Mouse (Mus musculus) heart, embryonic 16.5 days (tissue): ENCODE measurements around the gene Il1f8. TPM values are rescaled to one million over a fixed set of nuclear protein-coding genes. Genes with fewer than 3 reads are reported as not detected.
"Not testable (repeated sequence)": the region's sequence is repeated elsewhere in the genome, so short reads cannot be mapped to it uniquely, and the experiment has no call there.

ENCODE experiments used
- ATAC-seq: fragments of 200-750 bp; cut with Nextera tagmentation; replicated peaks from 2 replicates; pipeline ENCODE4 v1.8.0; 2017; ENCODE audit warnings: moderate number of reproducible peaks; ENCODE audit not compliant: insufficient read depth, low FRiP score; ENCODE audit errors: extremely low read depth
- H3K27ac ChIP-seq: fragments of 300-500 bp; sonication (generic); 2 replicates; pipeline ENCODE4 v1.5.1; 2014; ENCODE audit warnings: mild to moderate bottlenecking, low read length, control low read depth, moderate library complexity
- H3K27me3 ChIP-seq: fragments of 300-500 bp; sonication (generic); 2 replicates; pipeline ENCODE4 v1.6.1; 2014; ENCODE audit warnings: low read length, mixed read lengths; ENCODE audit not compliant: control insufficient read depth, insufficient read depth
- H3K36me3 ChIP-seq: fragments of 300-500 bp; sonication (generic); 2 replicates; pipeline ENCODE4 v1.6.1; 2014; ENCODE audit not compliant: control insufficient read depth, insufficient read depth
- H3K4me1 ChIP-seq: fragments of 300-500 bp; sonication (generic); 2 replicates; pipeline ENCODE4 v1.6.1; 2014; ENCODE audit warnings: low read length, mixed read lengths; ENCODE audit not compliant: control insufficient read depth, insufficient read depth
- H3K4me2 ChIP-seq: fragments of 300-500 bp; sonication (generic); 2 replicates; pipeline ENCODE4 v1.6.1; 2014; ENCODE audit warnings: low read depth, mild to moderate bottlenecking, control low read depth, low read length
- H3K4me3 ChIP-seq: fragments of 300-500 bp; sonication (generic); 2 replicates; pipeline ENCODE4 v1.5.1; 2014; ENCODE audit warnings: mild to moderate bottlenecking, control low read depth, low read length
- H3K9ac ChIP-seq: fragments of 300-500 bp; sonication (generic); 2 replicates; pipeline ENCODE4 v1.6.1; 2014; ENCODE audit warnings: low read length, control low read depth
- H3K9me3 ChIP-seq: fragments of 300-500 bp; sonication (generic); replicated peaks from 2 replicates; pipeline ENCODE4 v1.6.1; 2016; ENCODE audit warnings: low read length; ENCODE audit not compliant: control insufficient read depth
- WGBS: fragments of 180-500 bp; shearing (Covaris S2); extraction: QIAGEN DNeasy Blood & Tissue Kit; methylation state at CpG from one replicate; pipeline ENCODE4 v1.1.7; 2014; 5-methylcytosine and 5-hydroxymethylcytosine counted together
- polyA plus RNA-seq: library from polyadenylated mRNA; unstranded; fragments of >200 nt; fragmentation: Nextera tagmentation; extraction: Ambion mirVana; gene quantifications from 2 replicates; pipeline ENCODE4 v1.2.1, GENCODE M21; 2015

Gene Il1f8
- not detected in 2 replicates for polyA plus RNA-seq

DNA sequence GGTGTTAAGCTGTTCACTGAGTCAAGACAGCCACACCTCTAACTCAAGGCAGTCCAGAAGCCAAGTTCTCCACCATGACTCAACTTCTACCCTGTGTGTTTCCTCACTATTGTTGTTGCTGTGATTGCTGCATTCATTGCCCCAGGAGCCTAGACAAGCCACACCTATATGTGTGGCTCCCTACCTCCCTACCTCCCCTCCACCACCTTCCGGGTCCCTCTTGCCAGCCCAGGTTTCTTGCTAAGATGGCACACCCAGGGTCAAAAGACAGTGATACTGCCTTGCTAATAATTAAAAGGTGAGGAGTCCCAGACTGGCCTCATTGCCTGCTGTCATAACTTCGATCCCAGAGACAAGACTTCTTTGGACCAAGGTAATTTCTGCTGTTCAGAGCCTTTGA lies at the start of gene Il1f8:
Gene Il1f8 (plus strand): TSS at position 301 of the 400 bp plus-strand sequence.
- Histone ChIP-seq H3K4me3 (no peak within 1 kb of the TSS), H3K4me1 (no peaks in the 10 kb centered on the region), H3K4me2 (no peak within 1 kb of the TSS), H3K9me3 (no peaks in the 10 kb centered on the region), H3K9ac (no peak within 1 kb of the TSS), H3K36me3 (no peaks in the 10 kb centered on the region), H3K27me3 (no peaks in the 10 kb centered on the region), H3K27ac (no peak within 1 kb of the TSS)
- no peak for ATAC-seq
- 60% methylated on average over 2 of the region's 2 CpGs for WGBS

DNA sequence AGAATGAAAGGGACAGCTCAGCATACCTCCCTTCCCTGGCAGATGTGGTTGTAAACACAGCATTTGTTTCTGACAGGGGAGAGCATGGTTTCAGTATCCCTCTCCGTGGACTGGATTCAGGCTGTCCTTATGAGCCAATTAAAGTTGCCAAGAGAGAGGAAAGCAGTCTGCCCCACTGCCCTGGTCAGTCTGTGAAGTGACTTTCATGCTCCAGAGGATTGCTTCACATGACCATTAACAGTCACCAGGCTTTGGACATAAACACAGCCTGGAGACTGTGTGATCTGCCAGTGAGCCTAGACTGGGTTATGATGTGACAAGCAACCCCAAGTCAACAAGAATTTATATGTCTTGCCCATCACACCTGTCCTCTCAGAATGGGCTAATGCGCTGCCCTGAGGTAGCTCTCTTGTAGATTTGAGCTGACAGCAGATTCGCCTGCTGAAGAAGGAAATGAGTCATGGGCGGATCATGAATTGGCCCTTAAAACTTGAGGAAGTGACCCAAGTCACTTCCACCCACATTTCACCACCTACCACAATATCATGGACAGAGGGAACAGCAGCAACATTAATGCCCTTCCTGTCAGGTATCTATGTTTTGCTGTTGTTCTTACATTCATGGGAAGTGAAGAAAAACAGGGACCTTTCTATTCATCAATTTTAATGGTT lies 49.2 kb upstream of the Il1f8 start:
- no peak overlapping the region for H3K4me2 ChIP-seq
- no peak overlapping the region for H3K9ac ChIP-seq
- H3K9me3 ChIP-seq: no peaks in the 10 kb centered on the region
- no peak for ATAC-seq
- H3K27ac ChIP-seq: no peak overlapping the region
- H3K4me3 ChIP-seq: no peak overlapping the region
- H3K27me3 ChIP-seq: no peaks in the 10 kb centered on the region
- WGBS: 58% methylated on average over 4 of the region's 4 CpGs
- H3K36me3 ChIP-seq: no peaks in the 10 kb centered on the region
- no peaks in the 10 kb centered on the region for H3K4me1 ChIP-seq

DNA sequence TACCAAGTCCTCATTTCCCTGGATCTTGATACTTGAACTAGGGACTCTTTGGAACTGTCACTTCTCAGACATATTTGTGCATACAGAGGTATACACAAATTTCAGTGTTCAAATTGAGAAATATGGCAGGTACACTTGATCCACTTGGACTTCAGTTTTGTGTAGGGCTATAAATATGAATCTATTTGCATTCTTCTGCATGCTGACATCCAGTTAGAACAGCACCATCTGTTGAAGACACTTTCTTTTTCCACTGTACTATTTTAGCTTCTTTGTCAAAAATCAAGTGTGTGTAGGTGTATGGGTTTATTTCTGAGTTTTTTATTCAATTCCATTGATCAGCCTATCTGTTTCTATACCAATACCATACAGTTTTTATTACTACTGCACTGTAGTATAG lies 43.9 kb upstream of the Il1f8 start:
- H3K4me1 ChIP-seq: no peaks in the 10 kb centered on the region
- no peak for ATAC-seq

DNA sequence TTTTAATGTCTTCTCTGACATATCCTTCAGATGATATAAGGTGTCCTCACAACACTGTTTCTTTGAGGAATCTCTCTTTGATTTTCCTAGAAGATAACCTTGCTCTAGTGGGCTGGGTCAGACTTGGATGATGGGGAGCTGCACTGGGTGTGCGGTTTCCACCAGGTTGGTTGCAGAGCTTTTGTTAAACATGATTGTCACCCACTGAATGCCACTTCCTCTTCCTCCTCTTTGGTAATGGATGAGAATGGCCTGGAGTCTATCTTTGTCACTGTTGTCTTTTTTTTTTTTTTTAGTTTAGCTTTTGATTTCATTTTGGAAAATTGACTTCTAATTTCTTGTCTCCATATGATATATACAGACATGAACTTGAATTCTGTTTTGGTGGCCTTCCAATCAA lies 18.6 kb upstream of the Il1f8 start:
- Histone ChIP-seq H3K9ac (no peak overlapping the region), H3K4me3 (no peak overlapping the region), H3K27me3 (no peaks in the 10 kb centered on the region), H3K27ac (no peak overlapping the region), H3K9me3 (peaks cover 2% of the 10 kb centered on the region; the same call in 1 of the 2 replicates), H3K36me3 (no peaks in the 10 kb centered on the region), H3K4me1 (no peaks in the 10 kb centered on the region), H3K4me2 (no peak overlapping the region)
- ATAC-seq: no peak
- WGBS: 74% methylated on average over 1 of the region's 1 CpGs

More for the DNA sequence above, 43.9 kb upstream of the Il1f8 start:
- Histone ChIP-seq H3K9me3 (no peaks in the 10 kb centered on the region), H3K9ac (no peak overlapping the region), H3K27ac (no peak overlapping the region), H3K36me3 (no peaks in the 10 kb centered on the region), H3K27me3 (no peaks in the 10 kb centered on the region), H3K4me3 (no peak overlapping the region), H3K4me2 (no peak overlapping the region)

DNA sequence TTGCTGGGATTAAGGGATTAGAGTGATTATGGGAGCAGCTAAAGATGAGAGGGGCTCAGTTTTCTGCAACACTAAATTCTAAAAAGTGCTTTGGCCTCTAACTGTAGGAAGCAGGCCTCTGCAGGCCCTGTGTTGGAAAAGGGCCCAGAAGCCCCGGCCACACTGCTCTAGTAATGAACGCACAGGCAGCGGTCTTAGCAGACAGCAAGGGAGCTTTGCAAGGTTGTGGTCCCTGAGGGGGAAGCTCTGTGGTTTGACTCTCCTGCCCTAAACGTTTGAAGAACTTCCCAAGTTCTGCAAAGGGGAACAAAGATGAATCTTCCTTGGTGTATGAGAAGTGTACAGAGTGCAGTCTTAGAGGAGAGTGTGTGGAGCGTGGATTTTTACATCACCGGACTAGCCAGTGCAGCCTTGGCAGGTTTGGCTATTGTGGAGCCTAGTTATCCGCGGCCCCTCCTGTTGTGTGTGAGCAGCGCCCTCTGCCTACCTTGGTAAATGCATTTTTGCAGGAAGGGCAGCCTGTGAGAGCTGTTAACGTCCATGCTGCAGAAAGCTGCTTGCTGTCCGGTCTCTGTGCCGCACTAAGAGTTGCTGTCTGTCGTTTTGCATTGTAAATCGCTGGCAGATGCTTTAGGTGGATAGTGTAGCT lies 28.8 kb downstream of the Il1f8 start:
- H3K27me3 ChIP-seq, H3K36me3 ChIP-seq, H3K9me3 ChIP-seq, ATAC-seq, H3K9ac ChIP-seq, H3K27ac ChIP-seq, H3K4me3 ChIP-seq, H3K4me1 ChIP-seq: not testable (repeated sequence)
- WGBS: 15% methylated on average over 14 of the region's 14 CpGs
- peak overlapping the region; percentile 33 for H3K4me2 ChIP-seq

DNA sequence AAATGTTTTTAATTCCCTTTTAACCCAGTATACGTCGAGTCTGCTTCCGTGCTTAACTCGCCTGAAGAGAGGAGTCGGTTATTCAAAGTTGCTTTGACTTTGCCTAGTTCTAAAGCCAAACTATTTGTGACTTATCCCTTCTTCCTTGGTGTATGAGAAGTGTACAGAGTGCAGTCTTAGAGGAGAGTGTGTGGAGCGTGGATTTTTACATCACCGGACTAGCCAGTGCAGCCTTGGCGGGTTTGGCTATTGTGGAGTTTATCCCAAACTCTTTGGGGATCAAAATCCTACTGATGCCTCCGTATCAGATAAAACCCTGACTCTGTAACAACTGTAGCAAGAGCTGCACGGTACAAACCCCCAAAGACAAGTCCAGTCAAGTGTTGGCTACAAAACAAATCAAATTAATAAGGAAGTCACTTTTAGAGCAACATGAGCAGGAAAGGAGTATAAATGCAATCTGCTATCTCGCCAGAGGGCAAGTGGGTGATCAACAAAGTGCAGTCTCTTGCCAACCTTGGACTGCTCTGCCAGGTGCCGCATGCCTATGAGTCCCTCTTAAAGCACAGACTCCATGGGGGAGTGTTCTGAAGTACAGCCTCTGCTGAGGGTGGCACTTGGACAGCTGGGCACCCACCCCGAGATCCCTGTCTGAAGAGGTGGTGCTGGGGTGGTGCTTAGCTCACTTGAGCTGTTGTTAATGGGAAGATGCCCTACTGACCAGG lies 29.6 kb downstream of the Il1f8 start:
- not testable (repeated sequence) for H3K9me3 ChIP-seq, ATAC-seq, H3K36me3 ChIP-seq, H3K27me3 ChIP-seq, H3K27ac ChIP-seq, H3K9ac ChIP-seq, H3K4me3 ChIP-seq, H3K4me1 ChIP-seq
- 51% methylated on average over 13 of the region's 13 CpGs for WGBS
- H3K4me2 ChIP-seq: peak overlapping the region; percentile 33

DNA sequence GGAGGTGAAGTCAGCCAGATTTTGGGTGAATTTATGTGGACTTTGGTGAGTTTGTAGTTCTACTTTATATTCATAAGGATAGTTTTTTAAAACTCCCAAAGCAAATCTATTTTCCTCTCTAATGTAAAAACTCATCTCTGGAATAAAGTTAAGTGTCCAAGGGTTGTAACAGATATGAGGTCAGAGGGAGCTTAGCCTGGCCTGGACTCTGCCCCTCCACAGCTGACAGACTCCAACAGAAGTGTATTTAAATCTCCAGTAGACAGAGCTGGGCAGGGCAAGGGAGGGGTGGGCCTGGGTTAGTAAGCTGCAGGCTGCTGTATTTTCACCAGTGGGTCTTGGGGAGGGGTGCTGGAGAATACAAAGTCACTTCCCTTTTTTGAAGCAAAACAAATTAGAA lies 31.1 kb downstream of the Il1f8 start:
- not testable (repeated sequence) for H3K27ac ChIP-seq, H3K9me3 ChIP-seq, H3K4me3 ChIP-seq, H3K36me3 ChIP-seq, H3K4me2 ChIP-seq, H3K9ac ChIP-seq, ATAC-seq, H3K4me1 ChIP-seq, H3K27me3 ChIP-seq

DNA sequence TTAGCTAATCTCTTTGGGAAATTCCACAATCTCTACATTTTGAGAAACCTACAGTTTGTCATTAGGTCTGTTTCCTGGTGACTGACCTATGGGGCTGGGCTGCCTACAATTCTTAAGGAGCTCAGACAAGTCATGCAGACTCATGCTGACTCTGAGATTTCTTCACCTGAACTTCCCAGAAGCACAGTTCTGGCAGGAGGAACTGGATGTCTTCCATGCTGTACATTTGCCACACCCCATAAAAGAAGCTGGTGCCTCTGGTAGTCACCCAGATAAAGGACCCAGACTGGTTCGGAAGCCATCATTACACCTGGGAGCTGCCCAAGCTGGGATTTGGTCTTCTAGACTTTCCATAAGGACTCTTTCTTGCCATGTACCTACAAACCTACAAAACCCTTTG lies 33.2 kb downstream of the Il1f8 start, which contains the start of gene Il1f9:
Gene Il1f9 (plus strand): TSS at position 301 of the 400 bp plus-strand sequence.
- ATAC-seq: no peak
- Histone ChIP-seq H3K9ac (no peak within 1 kb of the TSS), H3K4me1 (no peaks in the 10 kb centered on the region; the same call in 1 of the 2 replicates), H3K27ac (no peak within 1 kb of the TSS), H3K27me3 (no peaks in the 10 kb centered on the region), H3K9me3 (no peaks in the 10 kb centered on the region), H3K4me2 (no peak within 1 kb of the TSS), H3K4me3 (no peak within 1 kb of the TSS), H3K36me3 (no peaks in the 10 kb centered on the region)
- 79% methylated on average over 1 of the region's 1 CpGs for WGBS

DNA sequence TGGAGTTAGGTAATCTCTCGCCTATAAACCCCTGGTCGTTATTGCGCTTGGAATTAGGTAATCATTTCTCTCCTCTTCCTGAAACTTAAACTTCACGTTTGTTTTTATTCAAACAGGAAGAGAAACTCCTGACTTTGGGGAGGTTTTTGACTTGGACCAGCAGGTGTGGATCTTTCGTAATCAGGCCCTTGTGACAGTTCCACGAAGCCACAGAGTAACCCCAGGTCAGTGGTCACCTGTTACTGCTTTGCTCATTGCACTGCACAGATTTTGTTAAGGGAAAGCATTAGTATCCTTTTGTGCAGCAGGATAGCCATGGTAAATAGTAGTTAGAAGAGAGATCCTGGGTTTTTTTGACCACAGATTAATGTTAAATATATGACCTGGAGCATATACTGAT lies 34.6 kb downstream of the Il1f8 start:
- Histone ChIP-seq H3K4me3 (no peak overlapping the region), H3K4me2 (no peak overlapping the region), H3K9ac (no peak overlapping the region), H3K36me3 (no peaks in the 10 kb centered on the region), H3K27me3 (no peaks in the 10 kb centered on the region), H3K4me1 (no peaks in the 10 kb centered on the region), H3K27ac (no peak overlapping the region), H3K9me3 (no peaks in the 10 kb centered on the region)
- 65% methylated on average over 6 of the region's 6 CpGs for WGBS
- ATAC-seq: no peak
